Mouse (Mus musculus): ENCODE data around the gene Map3k11. TPM values are rescaled to one million over a fixed set of nuclear protein-coding genes. Genes with fewer than 3 reads are reported as not detected.
A peak's percentile ranks its signal among the peaks of the same experiment; 100 is the strongest.

Gene Map3k11
- polyA plus RNA-seq, 1 experiment from 2014 or later: 13.4 TPM

DNA sequence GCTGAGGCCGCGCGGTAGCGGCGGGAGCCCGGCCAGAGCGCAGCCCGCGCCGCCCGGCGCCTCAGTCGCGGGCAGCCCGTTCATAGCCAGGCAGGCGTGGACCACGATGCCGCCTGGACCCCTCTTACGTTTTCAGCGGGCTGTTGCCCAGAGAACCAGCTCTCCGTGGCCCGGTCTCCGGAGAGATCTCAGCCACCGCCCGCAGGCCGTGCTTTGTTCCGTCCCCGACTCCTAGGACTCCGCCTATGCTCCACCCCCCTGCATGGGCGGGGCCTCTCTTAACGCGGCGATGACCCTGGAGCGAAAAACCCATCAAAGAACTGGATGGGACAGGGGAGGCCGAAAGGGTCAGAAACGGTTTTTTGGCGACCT is 40.9 kb downstream of the Map3k11 start, which contains the start of gene Fam89b:
TSS of gene Fam89b (minus strand) at position 210 of the 372 bp plus-strand sequence.
- H3K4me2 ChIP-seq (replicated peaks; ENCODE audit: low read depth, low read length): peak within 1 kb of the TSS; percentile 96
- H3K4me3 ChIP-seq (ENCODE audit: low read depth, low read length): peak within 1 kb of the TSS; percentile 98
- no peaks in the 10 kb centered on the region for H3K36me3 ChIP-seq (ENCODE audit: control insufficient read depth, insufficient read depth, low read length)
- ATAC-seq (ENCODE audit: low FRiP score) (peak; percentile 84), DNase-seq (ENCODE audit: low spot score) (peak; percentile 95)
- H3K27ac ChIP-seq (ENCODE audit: low read depth, low read length): peak within 1 kb of the TSS; percentile 96
- WGBS: under 1% methylated on average over 37 of the region's 37 CpGs
- H3K4me1 ChIP-seq (replicated peaks; ENCODE audit: control insufficient read depth, insufficient read depth, low read length): peaks cover 16% of the 10 kb centered on the region
- no peaks in the 10 kb centered on the region for H3K27me3 ChIP-seq (ENCODE audit: control insufficient read depth, insufficient read depth, low read length)
- no peaks in the 10 kb centered on the region for H3K9me3 ChIP-seq (ENCODE audit: control insufficient read depth, low read length)
- peak within 1 kb of the TSS; percentile 100 for H3K9ac ChIP-seq (ENCODE audit: low read depth, low read length)

DNA sequence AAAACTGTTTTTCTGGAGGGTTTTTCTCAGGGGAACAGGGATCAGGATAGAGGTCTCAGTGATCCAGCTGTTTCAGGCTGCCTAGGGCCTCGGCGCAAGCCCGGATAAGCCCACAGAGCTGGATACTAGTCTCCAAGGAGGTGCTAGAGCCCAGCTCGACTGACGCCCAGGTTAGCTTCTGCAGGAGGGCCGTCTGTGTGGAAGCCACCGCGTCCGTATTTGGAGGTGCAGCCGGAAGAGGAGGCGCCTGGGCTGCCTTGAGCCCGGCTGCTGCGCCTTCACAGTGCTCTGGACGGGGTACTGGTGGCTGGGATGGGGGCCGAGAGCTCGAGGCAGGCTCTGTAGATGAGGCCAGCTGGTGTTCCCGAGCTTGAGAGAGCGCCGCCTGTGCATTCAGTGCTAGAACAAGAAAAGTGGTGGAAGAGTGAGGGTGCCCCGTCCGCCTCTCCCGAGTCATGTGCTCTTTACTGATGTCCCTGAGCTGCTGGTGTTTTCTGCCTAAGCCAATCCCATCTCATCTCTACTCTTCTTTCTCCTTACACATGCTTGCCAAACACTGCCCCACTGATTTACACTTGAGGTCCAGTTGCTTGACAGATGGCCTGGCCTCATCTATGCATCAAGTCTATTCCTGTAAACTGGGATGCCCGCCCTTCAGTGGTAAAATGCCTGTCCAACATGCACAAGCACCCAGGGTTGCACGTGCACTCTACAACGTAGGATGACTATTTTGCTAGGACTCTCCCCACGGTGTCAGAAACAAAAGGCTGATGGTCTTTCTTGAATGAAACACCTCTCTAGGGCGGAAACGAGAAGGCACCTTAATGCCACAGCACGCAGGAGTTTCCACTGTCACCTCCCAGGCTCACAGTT is 42.0 kb downstream of the Map3k11 start:
- Histone ChIP-seq H3K36me3 (ENCODE audit: control insufficient read depth, insufficient read depth, low read length) (no peaks in the 10 kb centered on the region), H3K4me3 (ENCODE audit: low read depth, low read length) (peak overlapping the region; percentile 76), H3K4me2 (replicated peaks; ENCODE audit: low read depth, low read length) (peak overlapping the region; percentile 85), H3K9me3 (ENCODE audit: control insufficient read depth, low read length) (no peaks in the 10 kb centered on the region), H3K4me1 (replicated peaks; ENCODE audit: control insufficient read depth, insufficient read depth, low read length) (peaks cover 13% of the 10 kb centered on the region), H3K27ac (ENCODE audit: low read depth, low read length) (no peak overlapping the region), H3K9ac (ENCODE audit: low read depth, low read length) (peak overlapping the region; percentile 72; the same call in 1 of the 2 replicates), H3K27me3 (ENCODE audit: control insufficient read depth, insufficient read depth, low read length) (no peaks in the 10 kb centered on the region)
- ATAC-seq (ENCODE audit: low FRiP score) (no peak), DNase-seq (ENCODE audit: low spot score) (no peak)
- 74% methylated on average over 29 of the region's 29 CpGs for WGBS

DNA sequence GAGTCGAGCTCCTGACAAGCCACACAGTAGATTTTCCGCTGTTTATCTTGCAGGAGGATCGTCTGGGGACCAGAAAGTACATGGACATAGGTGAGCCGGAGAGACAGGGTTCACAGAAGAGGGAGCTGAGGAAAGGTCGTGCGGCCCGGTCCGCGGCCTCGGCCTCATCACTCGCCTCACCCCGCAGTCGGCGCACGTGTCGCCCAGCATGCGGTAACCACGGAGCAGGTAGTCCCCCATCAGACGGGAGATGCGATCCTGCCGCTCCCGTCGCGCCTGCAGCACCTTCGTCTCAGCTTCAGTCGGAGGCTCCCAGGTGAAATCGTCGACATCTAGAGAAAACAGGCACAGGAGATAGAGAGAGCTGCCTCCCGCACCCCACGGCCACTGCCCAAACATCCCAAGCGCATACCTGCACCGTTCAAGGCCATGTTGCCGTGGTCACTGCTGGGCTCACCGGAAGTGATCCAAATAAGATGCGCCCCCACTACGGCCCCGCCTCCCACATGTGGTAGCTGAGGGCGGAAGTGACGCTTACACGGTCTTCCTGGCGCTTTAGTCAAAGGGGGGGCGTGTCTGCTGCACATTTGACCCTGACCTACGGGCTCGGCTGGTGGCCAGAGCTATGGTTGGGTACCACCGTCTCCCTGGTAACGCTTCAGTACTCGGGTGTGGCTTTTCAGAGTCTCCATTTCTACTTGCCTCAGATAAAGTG is 42.9 kb downstream of the Map3k11 start:
- WGBS: under 1% methylated on average over 47 of the region's 47 CpGs

DNA sequence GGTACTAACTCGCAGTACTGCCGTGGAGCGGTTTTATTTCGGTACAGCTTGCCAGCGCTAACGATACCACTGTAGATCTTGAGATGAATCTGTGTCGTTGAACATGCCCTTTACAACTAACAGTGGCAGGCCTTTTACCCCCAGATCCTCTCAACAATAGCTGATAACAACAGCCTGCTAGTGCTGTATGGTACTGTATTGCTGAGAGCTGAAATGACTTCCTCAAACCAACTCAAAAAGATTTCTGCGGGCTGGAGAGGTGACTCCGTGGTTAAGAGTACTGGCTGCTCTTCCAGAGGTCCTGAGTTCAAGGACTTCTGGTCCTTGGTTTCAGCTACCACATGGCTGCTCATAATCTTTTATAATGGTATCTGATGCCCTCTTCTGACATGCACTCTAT is 45.8 kb downstream of the Map3k11 start:
- DNase-seq (ENCODE audit: low spot score) (no peak), ATAC-seq (ENCODE audit: low FRiP score) (no peak)
- peaks cover 2% of the 10 kb centered on the region for H3K4me1 ChIP-seq (replicated peaks; ENCODE audit: control insufficient read depth, insufficient read depth, low read length)
- WGBS: 85% methylated on average over 9 of the region's 9 CpGs
- no peaks in the 10 kb centered on the region for H3K36me3 ChIP-seq (ENCODE audit: control insufficient read depth, insufficient read depth, low read length)
- H3K27me3 ChIP-seq (ENCODE audit: control insufficient read depth, insufficient read depth, low read length): peaks cover 2% of the 10 kb centered on the region; the same call in 1 of the 2 replicates
- no peaks in the 10 kb centered on the region for H3K9me3 ChIP-seq (ENCODE audit: control insufficient read depth, low read length)
- no peak overlapping the region for H3K4me2 ChIP-seq (replicated peaks; ENCODE audit: low read depth, low read length)
- H3K9ac ChIP-seq (ENCODE audit: low read depth, low read length): no peak overlapping the region
- H3K4me3 ChIP-seq (ENCODE audit: low read depth, low read length): no peak overlapping the region
- H3K27ac ChIP-seq (ENCODE audit: low read depth, low read length): no peak overlapping the region

More for the DNA sequence above, 42.9 kb downstream of the Map3k11 start:
- peak; percentile 81 for ATAC-seq (ENCODE audit: low FRiP score)
- H3K9ac ChIP-seq (ENCODE audit: low read depth, low read length): peak overlapping the region; percentile 72
- peak overlapping the region; percentile 85 for H3K4me2 ChIP-seq (replicated peaks; ENCODE audit: low read depth, low read length)
- H3K4me3 ChIP-seq (ENCODE audit: low read depth, low read length): peak overlapping the region; percentile 76
- no peaks in the 10 kb centered on the region for H3K9me3 ChIP-seq (ENCODE audit: control insufficient read depth, low read length)
- H3K27me3 ChIP-seq (ENCODE audit: control insufficient read depth, insufficient read depth, low read length): no peaks in the 10 kb centered on the region
- DNase-seq (ENCODE audit: low spot score): peak; percentile 98
- peaks cover 10% of the 10 kb centered on the region for H3K4me1 ChIP-seq (replicated peaks; ENCODE audit: control insufficient read depth, insufficient read depth, low read length)
- H3K27ac ChIP-seq (ENCODE audit: low read depth, low read length): no peak overlapping the region
- no peaks in the 10 kb centered on the region for H3K36me3 ChIP-seq (ENCODE audit: control insufficient read depth, insufficient read depth, low read length)

DNA sequence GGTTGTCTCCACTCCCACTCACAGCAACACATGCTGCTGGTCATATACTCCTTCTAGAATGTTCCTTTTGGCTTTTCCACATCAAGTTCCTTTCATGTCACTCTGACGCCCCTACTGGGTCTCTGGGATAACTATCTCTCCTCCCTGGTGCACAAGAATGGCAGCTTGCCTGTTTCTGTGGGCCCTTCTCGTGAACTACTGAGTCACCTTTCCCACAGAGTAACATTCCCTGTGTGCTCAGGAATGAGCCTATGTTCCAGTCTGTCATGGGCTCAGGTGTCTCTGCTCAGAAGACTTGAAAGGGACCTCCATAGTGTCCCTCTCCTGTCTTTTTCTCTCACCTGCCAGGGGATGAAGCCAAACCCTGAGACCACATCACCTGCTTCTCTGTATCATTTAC is 50.9 kb downstream of the Map3k11 start:
- no peak overlapping the region for H3K9ac ChIP-seq (ENCODE audit: low read depth, low read length)
- H3K4me3 ChIP-seq (ENCODE audit: low read depth, low read length): no peak overlapping the region
- H3K27ac ChIP-seq (ENCODE audit: low read depth, low read length): no peak overlapping the region
- DNase-seq (ENCODE audit: low spot score) (no peak), ATAC-seq (ENCODE audit: low FRiP score) (no peak)
- peaks cover 33% of the 10 kb centered on the region for H3K27me3 ChIP-seq (ENCODE audit: control insufficient read depth, insufficient read depth, low read length)
- H3K4me1 ChIP-seq (replicated peaks; ENCODE audit: control insufficient read depth, insufficient read depth, low read length): peaks cover 4% of the 10 kb centered on the region; the same call in 1 of the 2 replicates
- no peaks in the 10 kb centered on the region for H3K9me3 ChIP-seq (ENCODE audit: control insufficient read depth, low read length)
- WGBS: 52% methylated on average over 2 of the region's 2 CpGs
- no peaks in the 10 kb centered on the region for H3K36me3 ChIP-seq (ENCODE audit: control insufficient read depth, insufficient read depth, low read length)
- H3K4me2 ChIP-seq (replicated peaks; ENCODE audit: low read depth, low read length): no peak overlapping the region

DNA sequence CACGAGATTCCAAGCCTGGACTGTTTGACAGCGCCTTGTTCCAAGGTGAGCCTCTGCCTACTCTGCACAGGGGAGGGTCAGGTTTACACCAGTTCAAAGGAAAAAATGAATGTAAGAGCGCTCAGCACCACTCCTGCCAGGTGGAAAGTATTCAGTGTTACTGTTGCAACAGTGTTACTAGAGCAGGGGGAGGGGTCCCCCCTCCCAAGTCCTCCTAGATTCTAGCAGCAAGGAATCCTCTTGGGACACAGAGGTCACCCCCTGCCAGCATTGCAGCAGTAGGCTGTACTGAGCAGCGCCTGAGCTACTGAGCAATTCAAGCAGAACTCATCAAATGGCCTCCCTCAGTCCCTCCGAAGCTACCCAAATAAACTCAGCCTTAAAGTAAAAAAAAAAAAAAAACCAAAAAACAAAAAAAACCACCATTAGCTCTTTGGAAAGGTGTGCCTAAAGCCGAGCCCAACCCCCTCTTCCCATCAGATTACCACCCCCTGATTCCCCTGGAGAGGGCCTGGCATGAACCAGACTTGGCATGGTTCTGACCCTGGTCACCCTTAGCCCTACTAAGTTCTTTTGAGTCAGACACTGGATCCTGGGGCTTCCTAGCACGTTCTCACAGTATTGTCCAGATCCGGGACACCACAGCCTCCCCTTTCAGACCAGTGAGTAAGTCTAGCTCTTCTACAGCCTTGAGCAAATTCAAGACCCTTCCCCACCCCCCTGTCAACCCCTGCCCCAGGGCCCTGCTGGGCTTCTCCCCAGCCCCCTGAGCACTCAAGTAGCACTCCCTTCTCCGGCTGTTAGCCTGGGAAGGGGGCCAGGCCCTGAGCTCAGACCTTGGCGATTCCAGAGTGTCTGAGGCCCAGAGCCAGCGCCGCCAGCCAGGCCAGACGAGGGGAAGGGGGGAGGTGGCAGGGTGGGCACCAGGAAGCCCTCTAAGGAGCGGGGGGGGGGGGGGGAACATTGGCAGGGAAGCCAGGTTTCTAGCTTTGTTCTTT is 52.1 kb downstream of the Map3k11 start, which contains the start of gene Ltbp3:
TSS of gene Ltbp3 (plus strand) at position 585 of the 998 bp plus-strand sequence.
- Histone ChIP-seq H3K9ac (ENCODE audit: low read depth, low read length) (peak within 1 kb of the TSS; percentile 85), H3K27me3 (ENCODE audit: control insufficient read depth, insufficient read depth, low read length) (peaks cover 45% of the 10 kb centered on the region), H3K4me1 (replicated peaks; ENCODE audit: control insufficient read depth, insufficient read depth, low read length) (peaks cover 5% of the 10 kb centered on the region; the same call in 1 of the 2 replicates), H3K4me3 (ENCODE audit: low read depth, low read length) (peak within 1 kb of the TSS; percentile 59), H3K36me3 (ENCODE audit: control insufficient read depth, insufficient read depth, low read length) (no peaks in the 10 kb centered on the region), H3K27ac (ENCODE audit: low read depth, low read length) (no peak within 1 kb of the TSS), H3K4me2 (replicated peaks; ENCODE audit: low read depth, low read length) (peak within 1 kb of the TSS; percentile 100), H3K9me3 (ENCODE audit: control insufficient read depth, low read length) (no peaks in the 10 kb centered on the region)
- DNase-seq (ENCODE audit: low spot score) (no peak), ATAC-seq (ENCODE audit: low FRiP score) (no peak)
- WGBS: 19% methylated on average over 9 of the region's 14 CpGs

DNA sequence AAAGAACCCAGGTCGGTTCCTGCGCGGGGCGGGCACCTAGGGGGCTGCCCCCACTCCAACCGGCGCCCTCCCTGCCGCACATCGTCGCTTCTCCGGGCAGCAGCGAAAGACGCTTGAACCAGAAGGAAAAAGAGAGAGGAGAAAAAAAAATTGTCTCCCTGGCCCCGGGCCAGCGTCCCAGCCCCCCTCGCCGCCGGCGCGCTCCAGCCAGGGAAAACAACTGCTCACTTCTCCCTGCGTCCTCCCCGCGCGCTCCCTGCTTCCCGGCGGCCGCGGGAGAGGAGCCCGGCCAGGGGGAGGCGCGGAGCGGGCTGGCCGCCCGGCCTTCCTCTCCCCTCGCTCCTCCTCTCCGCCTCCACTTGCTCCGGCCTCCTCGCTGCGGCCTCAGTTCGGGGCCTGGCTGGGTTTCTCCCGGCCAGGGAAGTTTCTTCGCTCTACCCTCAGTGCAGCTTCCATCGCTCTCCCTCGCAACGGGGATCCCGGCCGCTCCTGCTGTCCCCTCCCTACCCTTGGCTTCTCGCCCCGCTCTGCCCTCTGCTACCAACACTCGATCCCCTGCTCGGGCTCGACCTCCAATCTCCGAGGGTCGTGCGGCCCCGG is 53.2 kb downstream of the Map3k11 start:
- H3K9ac ChIP-seq (ENCODE audit: low read depth, low read length): peak overlapping the region; percentile 85
- H3K27ac ChIP-seq (ENCODE audit: low read depth, low read length): peak overlapping the region; percentile 39; the same call in 1 of the 2 replicates
- DNase-seq (ENCODE audit: low spot score) (peak; percentile 72), ATAC-seq (ENCODE audit: low FRiP score) (peak; percentile 49; the same call in 1 of the 2 replicates)
- H3K9me3 ChIP-seq (ENCODE audit: control insufficient read depth, low read length): no peaks in the 10 kb centered on the region
- no peaks in the 10 kb centered on the region for H3K36me3 ChIP-seq (ENCODE audit: control insufficient read depth, insufficient read depth, low read length)
- H3K27me3 ChIP-seq (ENCODE audit: control insufficient read depth, insufficient read depth, low read length): peaks cover 51% of the 10 kb centered on the region
- 1% methylated on average over 39 of the region's 55 CpGs for WGBS
- H3K4me3 ChIP-seq (ENCODE audit: low read depth, low read length): peak overlapping the region; percentile 59
- peak overlapping the region; percentile 100 for H3K4me2 ChIP-seq (replicated peaks; ENCODE audit: low read depth, low read length)
- peaks cover 8% of the 10 kb centered on the region; the same call in 1 of the 2 replicates for H3K4me1 ChIP-seq (replicated peaks; ENCODE audit: control insufficient read depth, insufficient read depth, low read length)
